Mouse (Mus musculus) kidney, adult 9 months (tissue): ENCODE measurements around the gene Dlgap4.

ENCODE experiments used
- DNase-seq: peaks from one replicate; pipeline ENCODE4 v3.0.0; 2022

Gene Dlgap4

GRCm38 (mm10) chr2:156718793-156719192 lies 105.3 kb downstream of the Dlgap4 start:
- no peak for DNase-seq

GRCm38 (mm10) chr2:156719549-156720312 lies 106.2 kb downstream of the Dlgap4 start:
- no peak for DNase-seq

- no peak for DNase-seq
Observed at GRCm38 (mm10) chr2:156720313-156720674, 106.8 kb downstream of the Dlgap4 start.

GRCm38 (mm10) chr2:156720675-156721553 lies 107.4 kb downstream of the Dlgap4 start:
- DNase-seq: peak; percentile 96

GRCm38 (mm10) chr2:156721554-156722070 lies 108.1 kb downstream of the Dlgap4 start:
- no peak for DNase-seq

GRCm38 (mm10) chr2:156722071-156722575 lies 108.6 kb downstream of the Dlgap4 start:
- DNase-seq: peak; percentile 75

GRCm38 (mm10) chr2:156722752-156723151 lies 109.2 kb downstream of the Dlgap4 start:
- DNase-seq: no peak

- DNase-seq: no peak
Observed at GRCm38 (mm10) chr2:156723899-156724523, 110.5 kb downstream of the Dlgap4 start.

GRCm38 (mm10) chr2:156724871-156725270 lies 111.4 kb downstream of the Dlgap4 start:
- no peak for DNase-seq

GRCm38 (mm10) chr2:156726344-156726743 lies 112.8 kb downstream of the Dlgap4 start:
- DNase-seq: no peak

- DNase-seq: no peak
Observed at GRCm38 (mm10) chr2:156726878-156727277, 113.4 kb downstream of the Dlgap4 start.

- no peak for DNase-seq
Observed at GRCm38 (mm10) chr2:156729537-156730469, 116.3 kb downstream of the Dlgap4 start.

GRCm38 (mm10) chr2:156730501-156730921 lies 117.0 kb downstream of the Dlgap4 start:
- no peak for DNase-seq

GRCm38 (mm10) chr2:156731592-156731991 lies 118.1 kb downstream of the Dlgap4 start:
- DNase-seq: no peak

GRCm38 (mm10) chr2:156732109-156732508 lies 118.6 kb downstream of the Dlgap4 start:
- peak; percentile 93 for DNase-seq

- DNase-seq: no peak
Observed at GRCm38 (mm10) chr2:156735761-156736335, 122.3 kb downstream of the Dlgap4 start.

- no peak for DNase-seq
Observed at GRCm38 (mm10) chr2:156736846-156737245, 123.3 kb downstream of the Dlgap4 start.

GRCm38 (mm10) chr2:156737976-156738375 lies 124.5 kb downstream of the Dlgap4 start:
- DNase-seq: no peak

- DNase-seq: no peak
Observed at GRCm38 (mm10) chr2:156741265-156741664, 127.8 kb downstream of the Dlgap4 start.

GRCm38 (mm10) chr2:156741998-156742397 lies 128.5 kb downstream of the Dlgap4 start:
- DNase-seq: no peak

GRCm38 (mm10) chr2:156743248-156743647 lies 129.7 kb downstream of the Dlgap4 start:
- no peak for DNase-seq
